Mouse (Mus musculus): ENCODE data around the gene Amz2.

DNA sequence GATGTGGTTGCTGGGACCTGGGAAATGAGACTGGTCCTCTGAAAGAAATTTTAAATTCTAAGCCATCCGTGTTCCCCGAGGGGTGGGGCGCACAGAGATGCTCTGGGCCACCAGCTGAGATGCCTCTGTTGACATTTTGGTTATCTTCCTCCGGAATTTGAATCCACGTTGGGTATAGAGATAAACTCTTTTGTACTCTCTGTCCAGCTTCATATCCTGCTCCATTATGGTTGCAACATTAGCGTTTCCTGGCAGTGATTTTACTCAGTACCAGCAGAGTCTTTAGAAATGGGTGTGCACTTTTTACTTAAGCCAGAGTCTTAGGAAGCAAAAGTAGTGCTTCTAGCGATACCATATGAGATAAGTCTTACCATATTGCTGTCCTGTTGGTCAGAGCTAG, 47.7 kb upstream of the Amz2 start:
- TF ChIP-seq CTCF (IDR thresholded peaks at IDR 0.05; ENCODE audit: low read depth, low read length) (no peak), GATA2 (IDR thresholded peaks at IDR 0.05; ENCODE audit: borderline replicate concordance, low read depth, low read length) (no peak), TAL1 (conservative IDR thresholded peaks at IDR 0.05; ENCODE audit: low read depth, low read length) (no peak), GATA1 (IDR thresholded peaks at IDR 0.05; ENCODE audit: borderline replicate concordance, low read length) (no peak), POLR2AphosphoS5 (IDR thresholded peaks at IDR 0.05; ENCODE audit: insufficient replicate concordance, low read depth, low read length) (no peak)
